Mouse (Mus musculus): ENCODE results near the gene Tnr.

DNA sequence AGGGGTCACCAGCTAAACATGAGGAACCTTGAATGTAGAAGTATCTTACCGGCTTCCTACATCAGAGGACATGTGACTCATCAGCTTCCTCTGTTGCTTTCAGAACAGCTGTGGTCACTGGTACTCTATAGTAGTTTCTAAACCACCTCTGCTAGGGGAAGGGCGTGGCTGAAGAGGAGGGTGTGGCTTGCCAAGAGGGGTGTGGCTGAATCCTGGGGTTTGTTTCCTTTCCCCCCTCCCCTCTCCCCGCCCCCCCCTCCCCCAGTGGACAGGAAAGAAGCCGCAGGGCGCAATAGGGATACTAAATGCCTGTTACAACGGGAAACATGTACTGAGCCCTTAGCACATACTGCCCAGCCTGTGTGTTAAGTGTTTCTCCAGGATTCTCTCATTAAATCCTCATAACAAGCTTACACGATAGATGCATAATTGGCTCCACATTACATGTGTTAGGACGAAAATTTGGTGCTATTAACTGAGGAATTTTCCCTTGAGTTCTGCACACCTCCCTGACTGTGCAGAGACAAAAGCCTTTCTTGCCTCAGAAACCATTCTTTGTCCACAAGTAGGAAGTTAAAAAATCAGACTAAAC is 289.3 kb downstream of the Tnr start:
- TF ChIP-seq GATA1 (IDR thresholded peaks at IDR 0.05; ENCODE audit: borderline replicate concordance, low read length) (no peak), FLI1 (IDR thresholded peaks at IDR 0.05; ENCODE audit: low read length) (no peak)
